Mouse (Mus musculus) liver, embryonic 14.5 days (tissue): Measurements from ENCODE around the gene Cryab. TPM values are rescaled to one million over a fixed set of nuclear protein-coding genes. Genes with fewer than 3 reads are reported as not detected.

Experiments used
- ATAC-seq: fragments of 200-750 bp; cut with Nextera tagmentation; 2 replicates; pipeline ENCODE4 v1.8.0; 2017; ENCODE audit warnings: moderate number of reproducible peaks, mild to moderate bottlenecking, moderate library complexity; ENCODE audit not compliant: insufficient read depth
- DNase-seq, 3 experiments: peaks; one replicate each; pipeline ENCODE4 v3.0.0-alpha.2; 2012 to 2013; ENCODE audit warnings: low read depth in 3 of 3, low spot score in 3 of 3
- H3K27ac ChIP-seq: fragments of 300-500 bp; sonication (generic); 2 replicates; pipeline ENCODE4 v1.5.1; 2014; ENCODE audit warnings: moderate library complexity, mild to moderate bottlenecking, control low read depth, inconsistent platforms
- H3K27me3 ChIP-seq: fragments of 300-500 bp; sonication (generic); 2 replicates; pipeline ENCODE4 v1.6.1; 2014; ENCODE audit warnings: mild to moderate bottlenecking, low read length, moderate library complexity; ENCODE audit not compliant: control insufficient read depth, insufficient read depth
- H3K36me3 ChIP-seq: fragments of 300-500 bp; sonication (generic); replicated peaks from 2 replicates; pipeline ENCODE4 v1.6.1; 2014; ENCODE audit warnings: low read depth; ENCODE audit not compliant: control insufficient read depth, insufficient read depth
- H3K4me1 ChIP-seq, 2 experiments: fragments of 200-500 bp in 1 of 2; fragments of 300-500 bp in 1 of 2; sonication (generic) in 1 of 2; replicated peaks; 2 replicates each; pipeline ENCODE4 v1.6.1; 2012 to 2014; ENCODE audit warnings: antibody characterized with exemption in 1 of 2, inconsistent platforms in 1 of 2, low read length in 1 of 2; ENCODE audit not compliant: control insufficient read depth in 2 of 2, insufficient read depth in 2 of 2
- H3K4me2 ChIP-seq: fragments of 300-500 bp; sonication (generic); 2 replicates; pipeline ENCODE4 v1.6.1; 2014; ENCODE audit warnings: low read depth, mild to moderate bottlenecking, control low read depth, moderate library complexity
- H3K4me3 ChIP-seq, 2 experiments: fragments of 200-500 bp in 1 of 2; fragments of 300-500 bp in 1 of 2; sonication (generic) in 1 of 2; 2 replicates each; pipeline ENCODE4 v1.5.1; 2012 to 2014; ENCODE audit warnings: low read depth in 2 of 2, low read length in 2 of 2, mild to moderate bottlenecking in 2 of 2, control low read depth in 1 of 2, inconsistent platforms in 1 of 2, moderate library complexity in 1 of 2; ENCODE audit not compliant: insufficient read depth in 1 of 2
- H3K9ac ChIP-seq: fragments of 300-500 bp; sonication (generic); replicated peaks from 2 replicates; pipeline ENCODE4 v1.6.1; 2014; ENCODE audit warnings: mild to moderate bottlenecking, control low read depth, moderate library complexity
- H3K9me3 ChIP-seq: fragments of 300-500 bp; sonication (generic); 2 replicates; pipeline ENCODE4 v1.6.1; 2016; ENCODE audit warnings: low read length, mixed read lengths; ENCODE audit not compliant: control insufficient read depth
- CTCF ChIP-seq: IDR thresholded peaks from 2 replicates; pipeline ENCODE4 v1.5.1; 2016; ENCODE audit warnings: antibody characterized with exemption, low read depth, control low read depth
- EP300 ChIP-seq: IDR thresholded peaks from 2 replicates; pipeline ENCODE4 v1.6.1; 2016; ENCODE audit warnings: antibody characterized with exemption, low read depth
- WGBS: fragments of 180-500 bp; shearing (Covaris S2); extraction: QIAGEN DNeasy Blood & Tissue Kit; methylation state at CpG from one replicate; pipeline ENCODE4 v1.1.7; 2014; ENCODE audit not compliant: insufficient replicate concordance; 5-methylcytosine and 5-hydroxymethylcytosine counted together
- polyA plus RNA-seq, 2 experiments: library from polyadenylated mRNA; depleted of rRNA in 1 of 2; stranded (reverse) in 1 of 2; unstranded in 1 of 2; fragments of >200 nt; fragmentation: Nextera tagmentation in 1 of 2; extraction: Ambion mirVana in 1 of 2; gene quantifications; 2 replicates each; pipeline versions ENCODE4 v1.2.1 to v1.2.3; 2012 to 2014

The Cryab gene
- polyA plus RNA-seq, 2 experiments = 2.7 to 4.5 TPM

- H3K27me3 ChIP-seq = peaks cover 10% of the 10 kb centered on the region
- DNase-seq (no peak), ATAC-seq (no peak)
- no peak overlapping the region for H3K27ac ChIP-seq
- no peak for TF ChIP-seq EP300
- no peak for TF ChIP-seq CTCF
- no peak overlapping the region for H3K4me2 ChIP-seq
- no peaks in the 10 kb centered on the region for H3K4me1 ChIP-seq
- H3K4me3 ChIP-seq = no peak overlapping the region
- H3K9ac ChIP-seq = no peak overlapping the region
- no peaks in the 10 kb centered on the region for H3K9me3 ChIP-seq
- H3K36me3 ChIP-seq = no peaks in the 10 kb centered on the region
- WGBS = 15% methylated on average over 4 of the region's 4 CpGs
These were observed 21.5 kb upstream of the Cryab start for GRCm38 (mm10) chr9:50729600-50729999.

GRCm38 (mm10) chr9:50732560-50732959, 18.6 kb upstream of the Cryab start:
- DNase-seq (no peak), ATAC-seq (no peak)
- H3K9ac ChIP-seq = no peak overlapping the region
- H3K27ac ChIP-seq = no peak overlapping the region
- H3K27me3 ChIP-seq = peaks cover 6% of the 10 kb centered on the region
- no peak overlapping the region for H3K4me3 ChIP-seq
- no peaks in the 10 kb centered on the region for H3K9me3 ChIP-seq
- no peaks in the 10 kb centered on the region for H3K4me1 ChIP-seq
- 40% methylated on average over 4 of the region's 4 CpGs for WGBS
- H3K36me3 ChIP-seq = no peaks in the 10 kb centered on the region
- TF ChIP-seq CTCF (no peak), EP300 (no peak)
- H3K4me2 ChIP-seq = no peak overlapping the region

DNA sequence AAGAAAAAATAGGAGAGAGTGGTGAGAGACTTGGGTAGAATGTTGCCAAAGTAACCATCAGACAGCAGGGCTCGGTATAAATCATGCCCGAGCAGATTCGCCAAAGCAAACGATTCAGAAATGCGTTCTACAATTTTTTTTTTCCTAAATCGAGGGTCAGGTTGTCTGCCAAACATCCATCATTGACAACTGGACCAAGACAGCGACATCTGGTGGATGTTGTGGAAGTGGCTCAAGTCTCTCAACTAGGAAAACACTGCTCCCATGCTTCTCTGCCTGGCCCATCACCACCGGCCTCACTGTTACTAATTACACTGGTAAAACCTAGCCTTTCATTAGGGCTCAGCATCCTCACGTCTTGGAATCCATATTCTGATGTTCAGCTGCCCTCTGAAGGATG, 16.1 kb upstream of the Cryab start:
- Histone ChIP-seq H3K4me3 (no peak overlapping the region), H3K27me3 (no peaks in the 10 kb centered on the region), H3K4me2 (no peak overlapping the region), H3K27ac (no peak overlapping the region), H3K9ac (no peak overlapping the region), H3K4me1 (peaks cover 4 to 5% of the 10 kb centered on the region in 2 experiments; a peak in 1 of 4 replicates), H3K9me3 (no peaks in the 10 kb centered on the region), H3K36me3 (no peaks in the 10 kb centered on the region)
- no peak for ATAC-seq
- TF ChIP-seq CTCF = peak; percentile 80
- no peak for TF ChIP-seq EP300
- WGBS = 1% methylated on average over 9 of the region's 9 CpGs
- peak in 2 of 3 experiments; percentile 16 to 18 for DNase-seq

- TF ChIP-seq CTCF (no peak), EP300 (no peak)
- WGBS = 9% methylated on average over 36 of the region's 36 CpGs
- DNase-seq = peak; percentile 69 to 76 (median 71)
- H3K4me1 ChIP-seq = peaks cover 4 to 5% of the 10 kb centered on the region in 2 experiments; a peak in 1 of 4 replicates
- H3K4me3 ChIP-seq = peak within 1 kb of the TSS; percentile 34 to 35
- no peak within 1 kb of the TSS for H3K9ac ChIP-seq
- H3K4me2 ChIP-seq = peak within 1 kb of the TSS; percentile 57
- H3K9me3 ChIP-seq = no peaks in the 10 kb centered on the region
- no peak within 1 kb of the TSS for H3K27ac ChIP-seq
- H3K27me3 ChIP-seq = no peaks in the 10 kb centered on the region
- H3K36me3 ChIP-seq = no peaks in the 10 kb centered on the region
- peak; percentile 97 for ATAC-seq
These were observed 11.9 kb upstream of the Cryab start, which contains the start of gene Dixdc1 for GRCm38 (mm10) chr9:50738914-50739870. Gene Dixdc1 (minus strand): TSS chr9:50739517.
